Mouse (Mus musculus) heart, adult 18-20 months (tissue): ENCODE measurements around the gene Nhsl1. TPM values are rescaled to one million over a fixed set of nuclear protein-coding genes. Genes with fewer than 3 reads are reported as not detected.
A peak's percentile ranks its signal among the peaks of the same experiment; 100 is the strongest.

Source experiments
- DNase-seq, 2 experiments: peaks; one replicate each; pipeline ENCODE4 v3.0.0; 2021 to 2022; ENCODE audit warnings: mixed read lengths in 1 of 2
- long read RNA-seq, 2 experiments: library from polyadenylated mRNA; stranded (forward); transcript quantifications; one replicate each; pipeline ENCODE4 v2.0.0; 2021
- total RNA-seq, 2 experiments: library from RNA; stranded (reverse); gene quantifications; 2 replicates each; pipeline ENCODE4 v1.2.3; 2021

Nhsl1 gene
- 10 to 100 TPM; 15.1 to 17.2 TPM for total RNA-seq
- long read RNA-seq, experiment 1, partial matches to known transcripts = 5 of 10 reads
- long read RNA-seq, experiment 1, other reads (novel, unspliced or antisense) = 5 of 10 reads
- long read RNA-seq, experiment 2, partial matches to known transcripts = 3 of 4 reads
- long read RNA-seq, experiment 2, other reads (novel, unspliced or antisense) = 1 of 4 reads

DNA sequence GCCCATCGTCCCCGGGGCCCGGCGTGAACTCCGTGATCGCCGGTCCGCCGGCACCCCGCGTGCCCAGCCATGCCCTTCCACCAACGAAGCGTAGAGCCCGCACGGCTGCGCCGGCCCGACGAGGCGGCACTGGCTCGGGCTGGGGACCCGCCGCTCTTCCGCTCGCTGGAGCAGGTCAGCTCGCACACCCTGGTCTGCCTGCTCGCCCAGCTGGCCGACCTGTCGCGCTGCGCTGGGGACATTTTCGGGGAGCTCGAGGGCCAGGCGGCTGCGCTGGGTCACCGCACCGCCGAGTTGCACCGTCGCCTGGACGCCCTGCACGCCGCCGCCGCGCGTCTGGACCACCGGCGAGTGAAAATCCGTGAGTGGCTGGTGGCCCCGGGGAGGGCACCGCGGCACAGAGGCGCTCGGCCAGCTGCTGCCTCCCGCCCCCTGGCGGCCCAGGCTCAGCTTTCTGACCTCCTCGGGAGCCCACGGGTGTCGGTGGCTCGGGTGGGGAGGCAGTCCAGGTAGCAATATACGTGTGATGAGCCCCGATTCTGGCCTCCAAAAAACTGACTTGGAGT, at the start of gene Nhsl1:
Gene Nhsl1 (plus strand): TSS at position 70 of the 566 bp plus-strand sequence.
- DNase-seq = peak; percentile 64 to 77

DNA sequence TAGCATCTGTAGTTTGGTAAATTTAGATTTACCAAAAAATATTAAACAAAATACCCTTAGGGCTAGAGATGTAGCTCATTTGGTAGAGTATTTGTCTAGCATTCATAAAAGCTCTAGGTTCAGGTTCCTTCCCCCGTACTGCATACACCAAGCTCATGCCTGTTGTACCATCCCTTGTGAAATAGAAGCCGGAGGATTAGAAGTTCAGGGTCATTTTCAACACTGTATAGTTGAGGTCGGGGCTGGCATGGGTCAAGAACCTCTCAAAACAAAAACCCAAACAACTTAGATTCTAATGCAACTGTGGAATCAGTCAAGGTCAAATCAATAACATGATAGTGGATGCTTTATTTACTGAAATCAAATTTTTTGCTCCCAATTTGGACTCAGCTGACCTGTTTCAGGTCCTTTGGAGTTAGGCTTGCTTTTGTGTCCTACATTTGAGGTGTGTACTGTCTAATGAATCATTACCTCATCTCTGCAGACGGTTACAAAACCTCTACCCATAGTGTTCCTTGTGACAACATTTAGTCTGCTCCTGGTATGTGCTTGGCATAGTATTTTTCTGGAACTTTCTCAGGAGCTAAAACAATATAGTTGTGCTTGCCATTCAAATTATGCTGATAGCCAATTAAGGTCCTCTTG, 42.6 kb upstream of the Nhsl1 start:
- no peak for DNase-seq

DNA sequence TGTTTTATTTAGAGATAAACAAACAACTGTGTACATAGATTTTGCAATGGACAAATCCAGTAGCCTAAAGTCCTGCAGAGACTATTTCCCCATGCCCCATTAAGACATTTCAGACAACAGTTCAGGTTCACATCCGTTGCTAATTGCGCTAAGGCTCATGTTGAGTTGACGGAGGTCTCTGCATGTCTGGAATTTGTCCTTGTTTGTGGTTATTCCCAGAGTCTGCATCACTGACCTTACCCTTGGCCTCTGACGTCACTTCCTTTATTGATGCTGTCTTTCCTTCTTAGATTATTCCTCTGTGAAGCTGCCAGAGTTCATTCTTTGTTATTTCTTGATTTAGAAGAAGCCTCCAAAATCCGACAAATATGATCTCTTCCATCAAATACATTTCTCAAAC, 34.8 kb upstream of the Nhsl1 start:
- DNase-seq = peak in 1 of 2 experiments; percentile 4

DNA sequence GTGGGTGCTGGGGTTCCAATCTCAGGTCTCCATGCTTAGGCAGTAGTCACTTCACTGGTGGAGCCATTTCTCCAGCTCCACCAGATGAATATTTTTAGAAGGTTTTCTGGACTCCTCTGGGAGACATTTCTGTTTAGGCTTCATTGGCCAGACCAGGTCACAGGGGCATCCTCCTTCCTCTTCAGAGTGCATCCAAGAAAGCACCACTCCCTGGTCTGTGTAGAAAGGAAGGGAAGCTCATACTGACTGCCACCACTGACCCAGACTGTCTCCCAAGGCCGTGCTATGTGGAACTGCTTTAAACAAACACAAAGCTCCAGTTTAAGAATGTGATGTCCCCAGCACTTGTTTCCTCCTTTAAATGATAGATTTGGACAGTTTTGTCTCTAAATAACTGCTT, 29.3 kb upstream of the Nhsl1 start:
- DNase-seq = peak; percentile 8 to 33

DNA sequence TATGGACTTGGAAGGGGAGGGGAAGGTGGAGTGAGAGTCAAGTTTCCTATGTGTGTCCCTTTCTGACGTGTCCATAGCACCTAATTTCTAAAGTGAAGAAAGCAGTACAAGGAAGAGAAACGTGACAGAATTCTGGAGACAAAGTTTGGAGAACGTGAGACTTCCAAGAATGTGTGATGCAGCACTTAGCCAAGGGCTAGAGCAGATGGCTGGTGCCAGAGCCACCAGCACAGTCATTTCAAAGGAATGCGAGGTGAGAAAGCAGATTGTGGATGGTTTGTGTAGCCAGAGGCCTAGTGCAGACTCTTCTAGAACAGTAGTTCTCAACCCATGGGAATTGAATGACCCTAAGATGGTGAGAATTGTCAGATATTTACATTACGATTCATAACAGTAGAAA, 13.7 kb upstream of the Nhsl1 start:
- DNase-seq = no peak

DNA sequence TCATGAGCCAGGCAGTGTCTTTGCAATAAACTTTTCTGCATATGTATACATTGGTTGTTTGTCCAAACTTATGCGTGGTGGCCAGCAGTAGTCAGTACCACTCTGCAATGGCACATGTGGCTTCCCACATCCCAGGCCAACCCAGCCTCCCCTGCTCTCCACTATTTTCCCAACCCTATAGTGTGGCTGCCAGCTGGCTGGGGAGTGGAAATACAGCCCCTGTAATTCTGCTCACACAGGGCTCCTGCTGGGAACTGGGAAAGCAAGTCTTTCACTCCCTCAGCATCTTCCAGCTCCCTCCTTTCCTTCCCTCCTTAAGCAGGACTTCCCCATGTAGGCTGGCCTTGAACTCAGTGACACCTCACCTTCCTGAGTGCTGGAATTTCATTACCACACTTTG, 3.7 kb upstream of the Nhsl1 start:
- no peak for DNase-seq

DNA sequence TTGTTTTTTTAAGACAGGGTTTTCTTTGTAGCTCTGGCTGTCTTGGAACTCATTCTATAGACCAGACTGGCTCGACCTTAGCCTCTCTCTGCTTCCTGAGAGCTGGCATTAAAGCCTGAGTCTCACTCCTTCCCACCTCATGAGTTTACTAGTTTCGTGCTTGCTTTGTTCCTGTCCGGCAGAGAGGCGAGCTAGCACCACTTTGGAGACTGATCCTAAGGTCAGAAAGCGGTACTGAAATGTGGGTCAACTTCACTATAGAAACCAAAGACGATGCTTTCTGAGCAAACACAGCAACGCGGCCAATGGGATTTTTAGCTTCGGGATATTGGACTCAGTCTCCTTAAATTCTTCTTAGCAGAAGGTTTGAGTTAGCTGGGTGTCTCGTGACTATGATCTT, 1.3 kb upstream of the Nhsl1 start:
- DNase-seq = no peak

DNA sequence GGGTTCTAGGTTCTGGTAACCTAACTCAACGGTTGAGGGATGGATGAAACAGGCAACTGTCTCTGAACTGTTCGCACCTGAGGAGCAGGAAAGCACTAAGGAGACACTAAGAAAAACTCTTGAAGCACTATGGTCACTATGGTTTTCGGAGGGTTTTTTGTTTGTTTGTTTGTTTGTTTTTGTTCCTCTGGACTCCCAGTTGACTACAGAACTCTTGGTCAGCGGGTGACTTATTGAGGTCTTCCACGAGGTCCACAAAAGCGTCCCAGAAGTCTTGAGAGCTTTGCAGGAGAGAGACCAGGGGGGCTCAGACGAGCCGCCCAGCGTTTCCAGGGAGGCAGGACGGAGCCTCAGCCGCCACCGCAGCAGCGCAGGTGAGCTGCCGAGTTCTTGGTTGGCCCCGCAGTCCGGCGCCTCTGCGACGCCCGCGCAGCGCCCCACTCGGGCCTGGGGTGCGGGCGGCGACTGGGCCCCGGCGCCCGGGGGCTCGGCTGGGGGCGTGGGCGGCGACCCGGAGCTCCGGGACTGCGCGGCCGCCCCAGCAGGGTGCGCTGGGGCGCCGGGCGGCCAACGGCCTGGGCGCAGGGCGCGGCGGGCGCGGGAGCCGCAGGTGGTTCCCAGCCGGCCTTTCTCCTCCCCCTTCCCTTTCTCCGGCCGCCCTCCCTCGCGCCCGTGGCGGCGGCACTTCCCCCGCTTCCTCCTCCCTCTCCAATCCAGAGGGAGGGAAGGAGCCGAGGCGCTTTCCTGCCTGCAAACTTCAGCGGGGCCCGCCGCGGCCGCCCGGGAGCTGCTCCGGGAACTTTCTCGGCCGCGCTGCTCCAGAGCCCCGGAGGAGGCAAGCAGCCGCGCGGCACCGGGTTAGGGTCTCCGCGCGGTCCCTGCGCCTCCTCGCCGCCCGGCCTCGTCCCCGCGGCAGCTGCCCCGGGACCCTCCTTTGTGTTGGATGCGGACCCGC, 547 bp upstream of the Nhsl1 start:
- peak; percentile 76 to 82 for DNase-seq

DNA sequence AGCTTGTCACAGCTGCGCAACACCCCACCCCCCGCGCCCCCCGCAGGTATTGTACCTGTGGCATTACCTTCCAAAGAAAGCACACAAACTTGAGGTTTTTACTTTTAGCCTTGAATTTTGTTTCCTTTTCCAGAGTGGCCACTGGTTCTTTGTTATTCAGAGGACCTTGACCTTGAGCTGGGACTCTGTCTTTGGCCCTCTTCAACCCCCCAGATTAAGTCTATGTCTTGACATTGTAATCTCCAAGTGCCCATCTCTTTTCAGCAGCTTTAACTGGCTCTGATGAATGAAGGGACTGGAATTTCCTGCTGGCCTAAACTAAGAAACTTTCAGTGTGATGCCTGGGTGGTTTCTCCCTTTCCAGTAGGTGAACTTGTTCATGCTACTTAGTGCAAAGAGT, 906 bp downstream of the Nhsl1 start:
- no peak for DNase-seq

DNA sequence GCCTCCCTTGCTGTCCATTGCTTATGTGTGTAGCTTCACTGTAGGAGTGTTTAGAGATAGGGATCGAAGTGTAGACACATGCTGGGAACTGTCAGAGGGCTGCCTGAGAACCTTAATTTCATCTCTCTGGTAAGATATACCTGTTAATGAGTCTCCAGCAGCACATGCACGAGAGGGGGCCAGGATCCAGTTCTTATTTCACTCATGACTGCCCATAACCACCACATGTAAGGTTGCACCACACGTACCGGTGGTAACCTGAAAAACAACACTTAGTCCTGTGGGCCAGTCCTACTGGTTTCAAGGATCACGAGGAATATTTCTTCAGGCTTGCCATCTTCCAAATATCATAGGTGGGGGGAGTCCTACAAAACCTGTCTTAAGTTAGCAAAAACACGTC, 3.1 kb downstream of the Nhsl1 start:
- DNase-seq = no peak

DNA sequence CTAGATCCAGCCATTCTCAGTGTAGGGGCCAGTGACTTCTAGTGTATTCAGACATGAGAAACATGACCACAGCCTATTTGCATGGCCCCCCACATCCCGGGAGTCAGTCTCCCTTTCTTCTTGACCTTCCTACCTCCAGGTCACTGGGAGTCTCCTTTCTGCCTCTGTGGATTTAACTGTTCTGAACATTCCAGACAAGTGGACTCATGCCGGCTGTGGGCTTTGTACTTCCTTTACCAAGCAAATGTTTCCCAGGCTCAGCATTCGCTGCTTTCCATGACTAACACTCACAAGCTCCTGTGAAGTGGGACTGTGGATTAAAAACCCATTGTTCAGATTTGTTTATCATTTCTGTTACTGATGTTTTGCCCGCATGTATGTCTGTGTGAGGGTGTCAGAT, 4.9 kb downstream of the Nhsl1 start:
- no peak for DNase-seq

DNA sequence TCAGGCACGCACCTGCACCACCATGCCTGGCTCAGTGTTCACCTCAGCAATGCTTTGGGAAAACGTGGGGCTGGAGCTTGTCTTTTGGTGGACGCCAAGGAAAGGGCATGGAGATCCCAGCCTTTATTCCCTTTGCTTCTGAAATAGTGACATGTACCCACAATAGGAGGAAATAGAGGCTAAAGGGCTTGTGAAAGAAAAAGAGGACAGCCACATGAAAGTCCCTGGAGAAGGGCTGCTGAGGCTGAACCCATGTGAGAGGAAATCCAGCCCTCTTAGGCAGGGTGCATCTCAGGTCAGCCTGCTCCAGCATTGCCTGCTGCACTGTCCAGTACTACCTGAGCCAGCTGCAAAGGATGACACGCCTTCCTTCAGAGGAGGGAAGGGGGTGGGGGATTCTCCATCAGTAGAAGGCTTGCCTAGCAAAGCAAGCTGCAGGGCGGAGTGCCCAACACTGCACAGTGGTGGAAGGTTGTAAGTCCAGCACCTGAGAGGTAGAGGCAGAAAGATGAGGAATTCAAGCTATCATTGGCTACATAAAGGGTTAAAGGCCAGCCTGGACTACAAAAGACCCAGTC, 9.6 kb downstream of the Nhsl1 start:
- DNase-seq = peak in 1 of 2 experiments; percentile 14

DNA sequence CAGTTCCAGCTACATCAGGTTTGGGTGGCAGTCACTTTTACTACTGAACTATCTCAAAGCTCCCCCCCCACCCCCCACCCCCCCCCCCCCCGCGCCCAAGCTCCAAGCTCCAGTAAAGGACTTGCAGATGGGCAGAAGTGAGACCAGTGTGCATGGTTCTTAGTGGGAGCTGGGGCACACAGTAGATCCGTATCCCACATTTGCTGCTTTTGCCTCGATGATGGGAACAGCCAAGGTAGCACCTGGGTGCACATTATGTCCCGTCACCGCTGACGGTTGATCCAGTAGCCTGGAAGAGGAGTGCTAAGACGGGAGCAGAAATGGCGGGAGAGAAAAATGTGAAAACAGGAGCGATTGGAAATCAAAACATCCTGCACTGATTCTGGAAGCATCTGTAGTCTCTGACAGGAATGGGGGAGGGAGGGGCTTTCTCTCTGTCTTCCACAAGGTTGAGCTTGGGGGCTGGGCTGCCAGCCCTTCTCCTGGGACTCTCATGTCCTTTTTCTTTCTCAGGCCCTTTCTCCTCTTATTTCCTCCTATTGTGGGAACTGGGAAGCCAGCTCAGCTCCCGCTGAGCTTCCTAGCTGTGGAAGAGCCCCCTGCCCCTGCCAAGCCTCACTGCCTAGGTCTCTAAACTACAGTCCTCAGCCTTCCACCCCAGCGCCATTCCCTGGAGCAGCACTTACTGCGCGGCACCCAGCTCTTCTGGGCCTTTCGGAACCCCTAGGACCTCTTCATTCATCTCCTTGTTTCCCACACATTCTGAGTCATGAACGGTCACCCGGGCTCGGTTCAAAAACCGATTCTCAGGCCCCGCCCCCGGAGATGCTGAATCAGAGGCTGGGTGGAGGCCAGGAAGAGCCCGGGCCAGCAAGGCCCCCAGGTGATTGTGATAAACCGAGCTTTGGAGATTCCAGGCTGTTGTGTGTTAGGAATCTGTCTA, 10.6 kb downstream of the Nhsl1 start:
- peak; percentile 53 to 73 for DNase-seq

DNA sequence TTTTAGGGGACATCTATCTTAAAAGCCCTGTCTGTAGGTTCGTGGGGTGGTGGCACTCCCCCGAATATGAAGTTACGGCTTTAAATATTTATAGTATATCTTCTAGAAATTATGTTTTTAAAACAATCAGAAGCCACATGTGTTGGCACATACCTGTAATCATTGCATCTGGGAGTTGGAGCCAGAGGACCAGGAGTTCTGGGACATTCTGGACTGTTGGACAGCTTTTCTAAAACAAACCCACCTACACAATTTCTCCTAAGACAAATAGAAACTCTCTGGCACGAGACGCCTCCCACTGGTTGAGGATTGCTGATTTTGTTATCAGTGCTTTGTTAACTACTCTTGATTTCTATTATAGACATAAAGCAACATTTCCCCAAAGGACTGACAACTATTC, 11.7 kb downstream of the Nhsl1 start:
- DNase-seq = no peak

DNA sequence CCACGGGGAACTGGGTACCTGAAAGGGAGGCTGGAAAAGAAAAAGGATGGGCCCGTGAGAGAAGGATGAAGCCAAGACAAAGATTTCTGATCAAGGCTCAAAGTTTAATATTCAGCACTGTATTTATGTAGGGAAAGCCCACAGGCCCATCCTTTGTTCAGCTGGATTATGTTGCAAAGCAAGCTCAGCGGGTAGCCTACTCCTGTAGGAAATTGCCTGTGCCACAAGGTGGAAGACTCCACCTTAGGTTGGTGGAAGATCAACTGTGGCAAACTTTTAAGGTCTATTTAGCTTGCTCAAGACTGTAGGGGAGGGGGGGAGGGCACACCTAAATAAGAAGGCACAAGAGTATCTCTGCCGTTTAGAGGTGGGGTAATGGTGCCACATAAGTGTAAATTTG, 14.8 kb downstream of the Nhsl1 start:
- DNase-seq = no peak

DNA sequence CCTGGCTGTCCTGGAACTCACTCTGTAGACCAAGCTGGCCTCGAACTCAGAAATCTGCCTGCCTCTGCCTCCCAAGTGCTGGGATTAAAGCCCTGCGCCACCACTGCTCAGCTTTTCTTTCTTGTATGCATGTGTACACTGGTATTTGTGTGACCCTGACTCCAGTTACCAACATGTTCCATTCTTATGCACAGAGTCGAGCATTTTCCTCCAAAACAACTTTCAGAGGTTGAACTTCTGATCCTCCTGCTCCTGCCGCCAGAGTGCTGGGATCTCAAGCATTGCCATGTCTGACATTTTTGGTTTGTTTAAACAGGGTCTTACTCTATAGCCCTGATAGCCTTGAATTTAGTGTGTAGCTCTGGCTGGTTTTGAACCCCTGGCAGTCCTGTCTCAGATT, 15.4 kb downstream of the Nhsl1 start:
- no peak for DNase-seq

DNA sequence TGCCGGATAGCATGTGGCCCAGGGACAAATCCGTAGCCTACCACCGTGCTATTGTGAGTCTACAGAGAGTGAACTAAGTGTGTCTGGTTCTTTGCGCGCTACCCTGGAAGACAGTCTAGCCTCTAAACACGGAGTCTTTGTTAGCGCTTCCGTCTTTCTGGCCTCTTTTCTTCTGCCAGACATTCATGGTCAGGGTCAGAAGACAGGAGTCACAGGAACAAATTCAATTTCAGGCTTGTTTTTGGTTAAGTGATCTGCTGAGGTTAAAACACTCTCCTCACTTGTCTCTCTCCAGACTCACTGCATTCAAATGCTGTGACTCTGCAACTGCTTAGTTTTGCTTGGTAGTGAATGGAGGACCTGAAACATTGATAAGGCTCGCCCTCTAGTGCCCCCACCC, 15.9 kb downstream of the Nhsl1 start:
- DNase-seq = no peak

DNA sequence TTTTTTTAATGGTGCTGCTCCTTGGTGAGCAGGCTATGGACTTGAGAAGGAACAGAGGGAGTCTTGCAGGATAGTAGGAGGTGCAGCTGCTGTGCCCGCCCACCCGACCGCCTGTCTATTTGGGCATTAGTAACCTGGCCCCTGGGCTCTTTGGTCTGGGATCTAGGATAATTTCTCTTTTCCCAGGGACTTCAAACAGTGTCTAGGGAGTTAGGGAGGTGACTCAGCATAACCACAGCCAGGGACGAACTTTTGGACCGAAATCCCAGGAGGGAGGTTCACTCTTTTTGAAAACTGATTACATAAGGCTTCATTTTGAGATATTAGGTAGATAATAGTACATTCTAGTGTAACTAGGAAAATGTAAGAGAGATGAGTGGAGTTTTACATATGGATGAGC, 18.9 kb downstream of the Nhsl1 start:
- DNase-seq = no peak

DNA sequence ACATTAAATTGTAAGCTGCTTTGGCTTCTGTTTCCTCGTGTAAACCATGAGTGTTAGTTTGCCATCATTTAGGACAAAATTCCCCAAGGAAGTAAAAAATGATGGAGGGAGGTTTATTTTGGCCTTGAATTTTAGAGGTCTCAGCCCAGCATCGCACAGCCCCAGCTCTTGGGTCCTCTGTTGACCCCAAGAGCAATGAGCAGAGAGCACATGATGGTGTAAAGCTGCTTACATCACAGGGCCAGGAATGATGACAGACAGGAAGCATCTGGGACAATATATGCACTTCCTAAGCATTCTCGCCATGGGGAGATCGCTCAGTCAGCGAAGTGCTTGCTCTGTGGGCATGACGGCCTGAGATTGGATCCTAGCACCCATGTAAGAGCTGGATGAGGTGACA, 20.6 kb downstream of the Nhsl1 start:
- DNase-seq = no peak

DNA sequence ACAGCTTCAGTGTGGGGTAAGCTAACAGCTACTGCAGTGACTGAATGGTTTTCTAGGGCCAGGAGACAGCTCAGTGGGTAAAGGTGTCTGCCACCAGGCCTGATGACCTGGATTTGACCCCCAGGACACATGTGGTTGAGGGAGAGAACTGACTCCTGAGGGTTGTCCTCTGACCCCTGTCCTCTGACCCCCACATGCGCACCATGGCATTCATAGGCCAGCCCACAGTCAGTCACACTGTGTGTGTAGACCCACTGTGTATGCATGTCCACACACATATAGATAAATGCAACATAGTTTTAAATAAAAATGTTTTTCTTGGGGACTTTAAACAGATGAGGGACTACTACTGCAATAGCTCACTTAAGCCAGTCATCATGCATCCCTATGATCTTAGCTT, 22.1 kb downstream of the Nhsl1 start:
- DNase-seq = no peak

DNA sequence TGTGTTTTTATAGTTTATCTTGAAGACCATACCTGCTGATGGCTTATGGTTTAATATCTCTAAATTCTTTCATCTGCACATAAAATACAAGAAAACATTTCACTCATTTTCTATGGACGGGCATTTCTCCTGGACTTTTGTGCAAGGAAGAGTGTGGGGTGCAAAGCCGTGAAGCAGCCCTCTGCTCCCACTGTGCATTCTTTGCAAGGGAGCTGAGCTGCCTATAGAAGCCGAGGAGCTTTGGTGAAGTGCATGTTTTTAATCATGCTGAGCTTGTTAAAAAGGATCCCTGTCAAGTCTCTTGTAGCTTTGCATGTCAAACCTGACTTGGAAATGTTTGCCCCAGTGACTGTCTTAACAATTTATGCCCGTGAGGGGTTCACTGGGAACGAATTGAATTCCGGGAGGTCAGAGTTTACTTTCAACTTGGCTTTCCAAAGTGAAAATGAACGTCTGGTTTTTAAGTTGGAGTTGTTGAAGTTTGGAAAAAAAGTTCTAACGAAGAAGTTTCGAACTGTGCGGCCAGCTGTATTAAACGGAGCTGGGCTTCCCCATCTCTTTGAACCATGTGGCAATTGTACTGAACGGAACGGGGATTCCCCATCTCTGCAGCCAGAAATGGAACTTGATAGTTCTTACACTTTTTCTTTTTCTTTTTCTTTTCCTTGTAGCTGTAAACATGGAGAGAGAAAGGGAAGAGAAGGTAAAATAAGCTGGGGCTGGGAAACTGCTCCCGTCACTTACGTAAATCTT, 22.8 kb downstream of the Nhsl1 start:
- DNase-seq = no peak
